Mouse (Mus musculus) gastrocnemius, postnatal 14 days (tissue): ENCODE measurements around the gene Garnl3. TPM values are rescaled to one million over a fixed set of nuclear protein-coding genes. Genes with fewer than 3 reads are reported as not detected.

Experiments
- DNase-seq: peaks from one replicate; pipeline ENCODE4 v3.0.0; 2021; ENCODE audit warnings: mixed read lengths
- intact Hi-C: fragments of 180-260 bp; cut with DNase I; formaldehyde crosslinking; loops from one replicate; pipeline ENCODE4 v1.15.1; 2025; ENCODE audit warnings: low total_unique reads
- total RNA-seq, 2 experiments: library from RNA; stranded (reverse); gene quantifications; 2 replicates each; pipeline ENCODE4 v1.2.3; 2021

Garnl3 gene
- total RNA-seq, 2 experiments from 2014 or later = 2.0 to 2.3 TPM

DNA sequence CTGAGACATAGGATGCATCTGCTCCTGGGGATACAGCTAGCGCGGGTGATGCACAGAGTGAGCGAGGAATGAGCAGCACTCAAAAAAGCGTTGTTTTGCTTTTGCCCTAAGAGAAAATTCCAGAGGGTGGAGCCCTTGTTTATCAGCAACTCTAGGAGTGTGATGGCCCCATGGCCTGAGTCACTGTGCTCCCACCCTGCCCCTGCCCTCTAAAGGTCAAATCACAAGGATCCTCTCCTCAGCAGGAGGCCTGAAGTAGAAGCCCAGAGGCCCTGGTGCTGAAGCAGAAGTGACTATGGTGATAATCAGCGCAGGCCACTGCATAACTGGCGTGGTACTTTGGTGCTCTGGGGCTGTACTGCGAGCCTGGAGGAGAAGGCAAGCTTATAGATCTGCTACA lies 28.1 kb upstream of the Garnl3 start:
- intact Hi-C loops = loop anchor here (2.0 to 5.0 kb wide), 2 partner anchors 59 to 243 kb away; no protein-coding TSS in a partner anchor
- DNase-seq = no peak

- intact Hi-C loops = loop anchor here (2.0 to 5.0 kb wide), 2 partner anchors 60 to 243 kb away; no protein-coding TSS in a partner anchor
- DNase-seq = no peak
Measured at GRCm38 (mm10) chr2:33158895-33159294, 27.4 kb upstream of the Garnl3 start.

- DNase-seq = peak; percentile 53
- intact Hi-C loops = loop anchor here (5.0 kb wide), 1 partner anchor 246 kb away; no protein-coding TSS in a partner anchor
Measured at GRCm38 (mm10) chr2:33156283-33156781, 24.9 kb upstream of the Garnl3 start.

- intact Hi-C loops = loop anchor here (2.0 to 5.0 kb wide), 2 partner anchors 194 to 247 kb away; no protein-coding TSS in a partner anchor
- peak; percentile 70 for DNase-seq
Measured at GRCm38 (mm10) chr2:33154751-33155372, 23.4 kb upstream of the Garnl3 start.

DNA sequence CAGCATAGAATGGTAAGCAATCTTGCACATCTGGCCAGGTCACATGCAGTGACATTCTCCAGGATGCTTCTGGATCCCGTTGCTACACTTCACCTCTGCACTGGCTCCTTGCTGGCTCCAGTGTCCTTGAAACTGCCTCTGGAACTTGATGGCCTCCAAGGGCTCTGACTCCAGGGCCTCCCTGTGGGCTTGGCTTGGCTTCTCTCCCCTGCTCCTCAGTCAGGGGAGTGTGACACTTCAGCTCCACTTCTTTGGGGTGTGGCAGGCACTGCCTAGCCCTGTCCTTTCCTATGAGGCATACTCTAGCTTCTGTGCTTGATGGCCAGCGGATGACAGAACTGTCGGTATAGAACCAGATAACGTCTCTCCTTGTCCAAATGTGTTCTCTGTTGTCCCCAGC lies 15.5 kb upstream of the Garnl3 start:
- DNase-seq = no peak
- intact Hi-C loops = no loop called here

GRCm38 (mm10) chr2:33143292-33143691 lies 11.8 kb upstream of the Garnl3 start:
- intact Hi-C loops = no loop called here

GRCm38 (mm10) chr2:33138491-33138890 lies 7.0 kb upstream of the Garnl3 start:
- intact Hi-C loops = no loop called here
- no peak for DNase-seq

More at GRCm38 (mm10) chr2:33143292-33143691, 11.8 kb upstream of the Garnl3 start:
- DNase-seq = no peak

- intact Hi-C loops = no loop called here
Measured at GRCm38 (mm10) chr2:33137731-33138130, 6.3 kb upstream of the Garnl3 start.

GRCm38 (mm10) chr2:33137244-33137643 lies 5.8 kb upstream of the Garnl3 start:
- DNase-seq = no peak
- intact Hi-C loops = no loop called here

More at GRCm38 (mm10) chr2:33137731-33138130, 6.3 kb upstream of the Garnl3 start:
- no peak for DNase-seq

GRCm38 (mm10) chr2:33136366-33136765 lies 4.9 kb upstream of the Garnl3 start:
- no peak for DNase-seq
- intact Hi-C loops = no loop called here

- intact Hi-C loops = no loop called here
- DNase-seq = no peak
Measured at GRCm38 (mm10) chr2:33134766-33135490, 3.5 kb upstream of the Garnl3 start.

DNA sequence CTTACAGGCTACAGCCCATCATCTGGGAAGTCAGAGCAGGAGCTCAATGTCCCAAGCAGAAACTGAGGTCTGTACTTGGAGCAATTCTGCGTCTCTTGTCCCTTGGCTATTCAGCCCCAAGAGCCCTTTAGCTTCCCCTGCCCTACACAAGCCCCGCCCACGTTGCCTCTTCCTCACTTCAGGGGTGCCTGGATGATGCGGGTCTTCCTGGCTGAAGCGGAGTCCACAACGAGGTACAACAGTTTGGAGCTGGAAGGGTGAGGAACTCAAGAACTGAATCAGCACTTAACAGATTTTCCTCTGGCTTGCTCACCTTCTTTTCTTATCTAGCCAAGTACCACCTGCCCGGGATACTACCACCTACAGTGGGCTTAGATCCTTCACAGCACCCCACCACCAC lies 852 bp upstream of the Garnl3 start:
- no peak for DNase-seq
- intact Hi-C loops = no loop called here

DNA sequence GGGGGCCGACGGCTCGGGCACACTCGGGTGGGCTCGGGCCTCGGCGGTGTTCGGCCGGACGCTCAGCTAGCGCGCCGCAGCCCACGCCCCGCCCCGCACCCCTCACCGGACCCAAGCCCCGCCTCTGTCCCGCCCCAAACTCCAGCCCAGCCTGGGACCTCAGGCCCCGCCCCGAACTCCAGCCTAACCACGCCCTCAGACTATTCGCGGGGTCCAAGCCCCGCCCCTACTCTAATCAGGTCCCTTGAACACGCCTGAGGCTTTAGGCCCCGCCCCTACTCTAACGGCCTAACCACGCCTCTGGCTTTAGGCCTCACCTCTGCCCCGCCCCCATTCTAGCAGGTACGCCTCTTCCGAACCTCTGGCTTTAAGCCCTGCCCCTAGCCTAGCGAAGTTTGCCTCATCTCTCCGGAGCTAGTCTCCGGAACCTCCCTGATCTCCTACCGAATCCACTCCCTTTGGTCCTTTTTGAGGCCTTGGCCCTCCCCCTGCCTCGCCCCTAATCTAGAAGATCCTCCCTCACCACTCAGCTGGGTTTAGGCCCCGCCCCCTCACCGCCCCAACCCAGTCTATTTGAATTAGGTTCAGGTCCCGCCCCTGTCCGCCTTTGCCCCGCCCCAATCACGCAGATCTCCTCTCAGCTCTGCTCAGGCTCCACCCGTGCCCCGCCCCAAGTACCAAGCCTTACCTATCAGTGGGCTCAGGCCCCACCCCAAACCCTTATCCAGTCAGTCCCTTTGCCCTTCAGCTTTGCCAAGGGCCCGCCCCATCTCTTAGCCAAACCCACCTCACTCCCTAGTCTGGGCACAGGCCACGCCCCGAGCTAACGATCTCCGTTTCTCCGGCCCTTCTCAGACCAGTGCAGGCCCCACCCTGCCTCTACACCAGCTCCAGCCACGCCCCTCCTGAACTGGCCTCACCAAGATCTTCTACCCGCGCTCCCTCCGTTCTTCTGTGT lies 649 bp downstream of the Garnl3 start:
- peak; percentile 98 for DNase-seq
- intact Hi-C loops = no loop called here

GRCm38 (mm10) chr2:33130141-33130525 lies 1.3 kb downstream of the Garnl3 start:
- no peak for DNase-seq
- intact Hi-C loops = no loop called here

GRCm38 (mm10) chr2:33129696-33130095 lies 1.8 kb downstream of the Garnl3 start:
- no peak for DNase-seq
- intact Hi-C loops = loop anchor here (10.0 kb wide), 1 partner anchor 145 kb away; the partner anchor contains the start of gene Slc2a8

- intact Hi-C loops = loop anchor here (10.0 kb wide), 1 partner anchor 144 kb away; the partner anchor contains the start of gene Slc2a8
- no peak for DNase-seq
Measured at GRCm38 (mm10) chr2:33129005-33129404, 2.4 kb downstream of the Garnl3 start.

DNA sequence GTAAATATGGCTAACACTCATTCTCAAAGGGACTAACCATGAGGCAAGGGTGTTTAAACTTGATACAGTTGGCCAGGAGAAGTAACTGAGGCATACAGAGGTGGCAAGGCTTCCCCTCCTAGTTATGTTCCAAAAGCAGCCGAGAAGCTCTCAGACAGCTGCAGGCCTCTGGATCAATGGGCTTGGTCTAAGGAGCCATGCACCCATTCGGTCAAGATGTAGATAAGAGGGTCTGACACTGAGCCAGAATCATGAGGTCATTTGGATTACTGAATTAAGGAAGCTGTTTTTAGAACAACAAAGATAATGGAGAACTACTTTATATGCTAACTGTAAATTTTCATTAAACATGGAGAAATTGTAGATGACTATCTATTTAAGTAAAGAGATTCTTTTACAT lies 4.2 kb downstream of the Garnl3 start:
- intact Hi-C loops = loop anchor here (10.0 kb wide), 1 partner anchor 142 kb away; the partner anchor contains the start of gene Slc2a8
- DNase-seq = no peak

DNA sequence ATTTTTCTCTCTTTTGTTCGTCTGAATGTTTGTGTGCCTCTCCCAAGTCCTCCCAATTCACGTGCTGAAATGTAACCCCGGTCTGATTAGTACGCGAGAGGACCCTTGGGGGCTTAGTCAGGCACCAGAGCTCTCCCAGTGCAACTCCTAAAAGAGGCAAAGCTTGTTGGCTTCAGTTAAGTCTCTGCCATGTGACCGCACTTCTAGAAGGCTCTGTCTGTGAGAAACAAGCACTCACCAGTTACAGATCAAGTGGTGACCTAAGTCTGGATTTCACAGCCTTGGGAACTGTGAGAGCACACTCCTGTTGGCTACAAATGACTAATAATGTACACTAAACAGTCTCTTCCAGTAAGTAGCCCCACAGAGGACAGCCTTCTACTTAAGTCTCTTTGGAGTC lies 8.6 kb downstream of the Garnl3 start:
- no peak for DNase-seq
- intact Hi-C loops = loop anchor here (10.0 kb wide), 1 partner anchor 138 kb away; the partner anchor contains the start of gene Slc2a8

- intact Hi-C loops = loop anchor here (2.0 kb wide), 1 partner anchor 38 kb away; no protein-coding TSS in a partner anchor
- DNase-seq = no peak
Measured at GRCm38 (mm10) chr2:33100536-33100935, 30.9 kb downstream of the Garnl3 start.
